Mouse (Mus musculus) MEL-GATA-1-ER (cell line): ENCODE data around the gene Sft2d2.
A peak's percentile ranks its signal among the peaks of the same experiment; 100 is the strongest.

Source experiments
- DNase-seq: peaks from one replicate; pipeline ENCODE4 v3.0.0-alpha.2; 2012; ENCODE audit warnings: low read depth; ENCODE audit errors: extremely low read depth

Sft2d2 gene

GRCm38 (mm10) chr1:165133858-165134257 lies 60.4 kb downstream of the Sft2d2 start:
- DNase-seq, result no peak

- DNase-seq, result no peak
Observed at GRCm38 (mm10) chr1:165133279-165133678, 61.0 kb downstream of the Sft2d2 start.

DNA sequence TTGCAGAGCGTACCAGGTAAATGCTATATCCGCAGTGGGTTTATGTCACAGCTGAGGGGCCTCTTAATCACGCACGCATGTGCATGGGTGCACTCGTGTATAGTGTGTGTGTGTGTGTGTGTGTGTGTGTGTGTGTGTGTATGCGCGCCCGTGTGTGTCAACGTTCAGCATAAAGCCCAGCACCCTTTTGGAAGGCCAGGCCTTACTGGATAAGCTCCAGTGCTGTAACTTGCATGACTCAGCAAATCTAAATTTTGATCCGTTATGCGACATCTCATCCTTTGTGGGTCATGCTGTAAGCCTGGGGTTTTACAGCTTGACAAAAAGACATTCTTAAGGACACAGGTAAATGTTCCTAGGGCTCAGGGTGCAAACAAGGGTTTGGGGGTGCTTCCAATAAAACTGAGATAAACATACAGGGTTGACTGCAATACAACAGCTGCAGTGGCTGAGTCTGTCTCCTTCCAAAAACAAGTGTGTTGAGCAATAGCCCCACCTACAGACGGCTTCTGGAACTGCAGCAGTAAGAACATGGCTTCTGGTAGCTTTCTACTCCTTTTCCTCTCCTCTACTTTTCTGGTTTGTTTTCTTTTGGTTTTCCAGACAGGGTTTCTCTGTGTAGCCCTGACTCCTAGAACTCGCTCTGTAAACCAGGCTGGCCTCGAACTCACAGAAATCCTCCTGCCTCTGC lies 61.9 kb downstream of the Sft2d2 start:
- peak; percentile 75 for DNase-seq

GRCm38 (mm10) chr1:165129573-165129972 lies 64.7 kb downstream of the Sft2d2 start:
- DNase-seq, result no peak
